Mouse (Mus musculus): ENCODE measurements around the gene Hip1. TPM values are rescaled to one million over a fixed set of nuclear protein-coding genes. Genes with fewer than 3 reads are reported as not detected.

Gene Hip1
- total and polyA plus RNA-seq, 3 experiments: 0.23 to 0.75 TPM; not detected in 1

DNA sequence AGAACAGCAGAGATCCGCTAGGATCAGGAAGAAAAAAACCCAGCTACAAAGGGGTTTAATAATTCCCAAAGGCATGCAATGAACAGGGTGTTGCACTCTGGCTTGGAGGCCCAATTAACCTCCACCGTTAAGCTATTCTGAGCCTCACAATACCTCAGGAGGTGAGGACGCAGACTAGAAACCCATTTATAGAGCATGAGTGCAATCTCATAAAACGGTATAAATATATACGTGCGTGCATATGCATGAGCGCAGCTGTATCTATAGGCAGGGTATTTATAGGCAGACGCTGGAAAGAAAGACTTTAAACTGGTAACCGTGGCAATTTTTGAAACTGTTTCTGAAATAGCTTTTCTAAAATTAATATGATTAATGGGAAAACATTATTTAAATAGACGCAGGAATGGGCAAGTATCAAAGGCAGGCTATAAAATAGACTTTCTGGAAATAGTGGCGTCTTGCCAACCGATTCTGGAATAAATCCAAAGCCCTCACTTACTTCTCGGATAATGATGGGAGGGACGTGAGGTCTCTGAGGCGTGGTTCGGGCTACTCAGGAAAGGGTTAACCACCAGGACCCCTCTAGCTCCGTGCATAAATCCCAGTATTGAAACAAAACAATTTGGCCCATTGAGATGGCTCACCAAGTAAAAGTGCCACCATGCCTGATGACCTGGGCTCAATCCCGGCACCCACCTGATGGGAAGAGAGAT lies 37.2 kb downstream of the Hip1 start:
- TF ChIP-seq KAT2A (conservative IDR thresholded peaks at IDR 0.05; ENCODE audit: low read depth, low read length): no peak
- TF ChIP-seq MAZ (IDR thresholded peaks at IDR 0.05; ENCODE audit: low read depth, low read length): no peak
- TF ChIP-seq GATA1 (IDR thresholded peaks at IDR 0.05; ENCODE audit: low read depth, low read length): no peak
- TF ChIP-seq USF2 (IDR thresholded peaks at IDR 0.05; ENCODE audit: borderline replicate concordance in 1 of 2, insufficient read depth in 1 of 2, low read depth in 1 of 2, low read length in 2 of 2): no peak
- TF ChIP-seq EP300 (IDR thresholded peaks at IDR 0.05; ENCODE audit: low read depth in 1 of 2, low read length in 2 of 2): no peak
- TF ChIP-seq E2F4 (IDR thresholded peaks at IDR 0.05; ENCODE audit: borderline replicate concordance, low read depth, low read length): no peak
- no peak for TF ChIP-seq RCOR1 (IDR thresholded peaks at IDR 0.05; ENCODE audit: low read depth, low read length)
- TF ChIP-seq UBTF (IDR thresholded peaks at IDR 0.05; ENCODE audit: borderline replicate concordance, insufficient read depth, low read depth, low read length): no peak
- TF ChIP-seq ZC3H11A (IDR thresholded peaks at IDR 0.05; ENCODE audit: low read depth, low read length): no peak
- no peak for TF ChIP-seq TCF12 (IDR thresholded peaks at IDR 0.05; ENCODE audit: low read depth, low read length)
- H3K27ac ChIP-seq (ENCODE audit: control insufficient read depth, low read depth, low read length): no peak overlapping the region

DNA sequence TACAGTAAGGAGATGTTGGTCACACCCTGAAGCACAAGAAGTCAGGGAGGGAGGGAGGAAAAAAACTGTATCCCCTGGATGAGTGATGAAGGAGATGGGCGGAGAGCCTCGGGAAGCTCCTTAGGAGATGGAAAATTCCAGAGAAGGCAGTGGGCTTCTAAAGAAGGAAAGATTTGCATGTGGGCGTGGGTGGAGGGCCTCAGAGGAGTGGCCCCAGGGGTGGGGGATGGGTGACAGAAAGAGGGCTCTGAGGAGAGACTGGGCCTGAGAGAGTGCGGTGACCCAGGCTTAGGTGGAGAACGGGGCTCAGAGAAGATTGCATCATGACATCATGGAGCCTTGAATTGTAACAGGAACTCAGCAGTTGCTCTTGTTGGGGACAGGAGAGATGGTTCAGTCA lies 39.5 kb downstream of the Hip1 start:
- no peak for DNase-seq (ENCODE audit: low read depth, low spot score)
- Histone ChIP-seq H3K9ac (ENCODE audit: control insufficient read depth, low read depth, low read length, poor library complexity, severe bottlenecking) (no peak overlapping the region), H3K27ac (ENCODE audit: control insufficient read depth, low read depth, low read length) (no peak overlapping the region), H3K79me2 (ENCODE audit: control insufficient read depth, insufficient read depth, low read length, poor library complexity) (no peaks in the 10 kb centered on the region), H3K9me3 (replicated peaks; ENCODE audit: insufficient read depth, low read length) (no peaks in the 10 kb centered on the region), H3K36me3 (ENCODE audit: control insufficient read depth in 1 of 2, insufficient read depth in 2 of 2, low read length in 2 of 2) (no peaks in the 10 kb centered on the region), H3K4me1 (ENCODE audit: control insufficient read depth in 1 of 2, insufficient read depth in 2 of 2, low read length in 2 of 2) (no peaks in the 10 kb centered on the region), H3K27me3 (ENCODE audit: control insufficient read depth in 1 of 2, insufficient read depth in 2 of 2, low read length in 2 of 2) (no peaks in the 10 kb centered on the region; a peak in 1 of 4 replicates), H3K4me3 (ENCODE audit: control insufficient read depth in 1 of 2, insufficient read depth in 1 of 2, low read depth in 2 of 2, low read length in 2 of 2) (no peak overlapping the region)
- TF ChIP-seq POLR2AphosphoS2 (IDR thresholded peaks at IDR 0.05; ENCODE audit: low read length) (no peak), ZKSCAN1 (IDR thresholded peaks at IDR 0.05; ENCODE audit: low read depth, low read length) (no peak), MYC (IDR thresholded peaks at IDR 0.05; ENCODE audit: low read depth, low read length) (no peak), ZC3H11A (IDR thresholded peaks at IDR 0.05; ENCODE audit: low read depth, low read length) (no peak), E2F4 (IDR thresholded peaks at IDR 0.05; ENCODE audit: borderline replicate concordance, low read depth, low read length) (no peak), TAL1 (IDR thresholded peaks at IDR 0.05; ENCODE audit: low read length) (no peak), SMC3 (IDR thresholded peaks at IDR 0.05; ENCODE audit: low read depth, low read length) (no peak), CHD2 (IDR thresholded peaks at IDR 0.05; ENCODE audit: low read length) (no peak), MAFK (IDR thresholded peaks at IDR 0.05; ENCODE audit: borderline replicate concordance, low read depth, low read length) (no peak), MYB (IDR thresholded peaks at IDR 0.05; ENCODE audit: low read depth, low read length) (no peak), EP300 (IDR thresholded peaks at IDR 0.05; ENCODE audit: low read depth in 1 of 2, low read length in 2 of 2) (no peak), CHD1 (IDR thresholded peaks at IDR 0.05; ENCODE audit: low read depth, low read length) (no peak), RCOR1 (IDR thresholded peaks at IDR 0.05; ENCODE audit: low read depth, low read length) (no peak), BHLHE40 (IDR thresholded peaks at IDR 0.05; ENCODE audit: borderline replicate concordance, low read depth, low read length) (no peak), MXI1 (IDR thresholded peaks at IDR 0.05; ENCODE audit: low read depth, low read length) (no peak), POLR2AphosphoS5 (IDR thresholded peaks at IDR 0.05; ENCODE audit: borderline replicate concordance, low read depth, low read length) (no peak), RAD21 (IDR thresholded peaks at IDR 0.05; ENCODE audit: low read depth, low read length) (no peak)

More for the DNA sequence above, 37.2 kb downstream of the Hip1 start:
- no peak for DNase-seq (ENCODE audit: low read depth, low spot score)
- Histone ChIP-seq H3K9ac (ENCODE audit: control insufficient read depth, low read depth, low read length, poor library complexity, severe bottlenecking) (no peak overlapping the region), H3K79me2 (ENCODE audit: control insufficient read depth, insufficient read depth, low read length, poor library complexity) (no peaks in the 10 kb centered on the region), H3K4me1 (ENCODE audit: control insufficient read depth in 1 of 2, insufficient read depth in 2 of 2, low read length in 2 of 2) (no peaks in the 10 kb centered on the region), H3K4me3 (ENCODE audit: control insufficient read depth in 1 of 2, insufficient read depth in 1 of 2, low read depth in 2 of 2, low read length in 2 of 2) (no peak overlapping the region), H3K9me3 (replicated peaks; ENCODE audit: insufficient read depth, low read length) (no peaks in the 10 kb centered on the region), H3K27me3 (ENCODE audit: control insufficient read depth in 1 of 2, insufficient read depth in 2 of 2, low read length in 2 of 2) (no peaks in the 10 kb centered on the region; a peak in 1 of 4 replicates), H3K36me3 (ENCODE audit: control insufficient read depth in 1 of 2, insufficient read depth in 2 of 2, low read length in 2 of 2) (no peaks in the 10 kb centered on the region)

All from MEL (cell line).